Mouse (Mus musculus) liver, postnatal 0 days (tissue): ENCODE data around the gene Gripap1.

Experiments
- CTCF ChIP-seq: sonication (generic); IDR thresholded peaks from 2 replicates; pipeline ENCODE4 v1.5.1; 2016; ENCODE audit warnings: antibody characterized with exemption, low read depth
- EP300 ChIP-seq: IDR thresholded peaks from 2 replicates; pipeline ENCODE4 v1.6.1; 2016; ENCODE audit warnings: antibody characterized with exemption, low read depth, mild to moderate bottlenecking

DNA sequence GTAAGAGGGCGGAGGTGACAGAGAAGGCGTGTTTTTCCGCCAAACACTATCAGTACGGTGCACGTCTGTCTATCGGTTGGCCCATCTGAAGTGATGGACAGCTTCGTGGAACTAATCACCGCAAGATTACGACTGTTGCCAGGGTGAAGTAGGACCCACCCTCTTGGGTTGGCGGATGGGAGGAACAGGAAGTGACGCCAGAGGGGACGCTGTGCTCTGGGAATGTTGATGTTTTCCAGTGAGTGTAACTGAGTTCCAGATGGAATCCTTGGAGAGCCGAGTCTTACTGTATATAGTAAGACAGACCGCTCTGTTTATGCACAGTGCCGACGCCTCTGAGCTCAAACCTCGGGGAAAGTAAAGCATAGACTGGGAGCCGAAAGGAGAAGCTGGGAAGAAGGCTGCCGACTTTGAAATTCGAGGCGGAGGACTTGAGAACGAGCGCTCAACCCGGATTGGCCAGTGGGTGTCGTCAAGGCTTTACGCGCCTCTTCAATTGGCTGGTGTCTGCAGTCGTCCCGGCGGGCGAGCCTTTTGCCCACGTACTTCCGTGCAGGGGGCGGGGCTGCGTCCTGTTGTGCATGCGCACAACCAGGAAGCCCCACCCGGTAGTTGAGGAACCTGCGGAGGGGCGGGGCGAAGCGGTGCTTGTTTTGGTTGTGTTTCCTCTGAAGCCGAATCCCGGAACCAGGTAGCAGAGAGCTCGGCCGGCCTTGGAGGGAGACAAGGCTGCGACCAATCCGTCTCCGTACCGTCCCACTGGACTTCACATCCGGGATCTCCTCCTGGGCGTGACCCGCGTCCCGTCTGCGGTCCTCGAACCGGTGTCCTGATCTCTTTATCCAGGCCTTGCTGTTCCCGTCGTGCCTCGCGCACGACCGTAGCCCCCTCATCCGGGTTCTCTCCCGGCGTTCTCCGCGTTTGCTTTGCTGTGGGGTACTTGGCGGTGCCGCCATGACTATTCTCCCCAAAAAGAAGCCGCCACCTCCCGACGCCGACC lies 51.9 kb downstream of the Gripap1 start, which contains the start of gene Otud5:
- TF ChIP-seq EP300 (peak; percentile 85; the same call in 1 of the 2 replicates), CTCF (no peak)
